Comparison of ENCODE assay signal across 14 mouse cellular contexts in genomic region chr11:102568191-102568590, GRCm38 (mm10). TPM values are rescaled to one million over a fixed set of nuclear protein-coding genes. Genes with fewer than 3 reads are reported as not detected.
DNase-seq lines count a peak whose midpoint lies in the region; ATAC-seq and TF ChIP-seq lines count a peak whose summit lies in the region.
"Had no signal": no experiment of that assay in that cellular context is flagged by ENCODE, and none has a peak within 500 bp of the region (broad histone marks: within the 10 kb centered on the region; RNA-seq: fewer than 3 reads in every experiment).

No protein-coding gene starts in this region.

- H3K9ac ChIP-seq in midbrain, embryonic 15.5 days, result no peak overlapping the region
- H3K9ac ChIP-seq: heart, embryonic 13.5 days; limb, embryonic 15.5 days; neural tube, embryonic 12.5 days had no signal

- 78% methylated on average over 12 of the region's 12 CpGs for WGBS in midbrain, embryonic 15.5 days

- no peaks in the 10 kb centered on the region for H3K9me3 ChIP-seq in midbrain, embryonic 15.5 days
- H3K9me3 ChIP-seq: embryonic facial prominence, embryonic 10.5 days; heart, embryonic 13.5 days; limb, embryonic 15.5 days; neural tube, embryonic 12.5 days had no signal

- H3K4me2 ChIP-seq in midbrain, embryonic 15.5 days, result no peak overlapping the region
- H3K4me2 ChIP-seq: heart, embryonic 13.5 days; limb, embryonic 15.5 days; neural tube, embryonic 12.5 days had no signal

- H3K79me2 ChIP-seq in C2C12 (ENCODE audit: control insufficient read depth, insufficient read depth), result no peaks in the 10 kb centered on the region

- H3K27ac ChIP-seq in layer of hippocampus, adult 2 months, result no peak overlapping the region
- no peak overlapping the region for H3K27ac ChIP-seq in midbrain, embryonic 15.5 days
- H3K27ac ChIP-seq: embryonic facial prominence, embryonic 10.5 days; heart, embryonic 13.5 days; limb, embryonic 15.5 days; neural tube, embryonic 12.5 days had no signal

- DNase-seq in layer of hippocampus, adult 2 months (ENCODE audit: low spot score in 2 of 2), result no peak
- no peak for DNase-seq in layer of hippocampus, postnatal 14 days (ENCODE audit: low spot score in 2 of 2)
- peak; percentile 55 for DNase-seq in A20 (ENCODE audit: low read depth, low spot score)
- DNase-seq in Muller cell, postnatal 12 days (ENCODE audit: inconsistent ontology term), result no peak
- DNase-seq: layer of hippocampus, adult 9-11 months; right cerebral cortex, postnatal 14 days had no signal

- 0 out of 2 replicates have a peak, but pooled peaks have one; percentile 29 for ATAC-seq in common myeloid progenitor, adult 5-6 weeks (replicated peaks; ENCODE audit: low read depth, poor library complexity, severe bottlenecking)
- ATAC-seq in cerebellum, adult (ENCODE audit: insufficient number of reproducible peaks, low FRiP score, low TSS enrichment), result no peak
- ATAC-seq in midbrain, embryonic 15.5 days (replicated peaks), result no peak

- no peaks in the 10 kb centered on the region for H3K36me3 ChIP-seq in C2C12 (ENCODE audit: control insufficient read depth, insufficient read depth)
- no peaks in the 10 kb centered on the region for H3K36me3 ChIP-seq in midbrain, embryonic 15.5 days (replicated peaks)
- H3K36me3 ChIP-seq: embryonic facial prominence, embryonic 10.5 days; heart, embryonic 13.5 days; limb, embryonic 15.5 days; neural tube, embryonic 12.5 days had no signal

- H3K79me3 ChIP-seq in C2C12 (ENCODE audit: low read depth), result no peaks in the 10 kb centered on the region

- H3K27me3 ChIP-seq in C2C12 (ENCODE audit: control insufficient read depth, insufficient read depth, insufficient read length), result no peaks in the 10 kb centered on the region
- H3K27me3 ChIP-seq in midbrain, embryonic 15.5 days (replicated peaks), result no peaks in the 10 kb centered on the region
- H3K27me3 ChIP-seq: heart, embryonic 13.5 days; limb, embryonic 15.5 days; neural tube, embryonic 12.5 days had no signal

- H3ac ChIP-seq in C2C12 (ENCODE audit: control insufficient read depth, insufficient read length, low read depth), result no peak overlapping the region

- H3K4me1 ChIP-seq in midbrain, embryonic 15.5 days, result 0 out of 2 replicates have a peak, but pooled peaks cover 3% of the 10 kb centered on the region

- peak; percentile 67 for TF ChIP-seq CTCF in layer of hippocampus, adult 2 months (conservative IDR thresholded peaks at IDR 0.05)
- TF ChIP-seq CTCF in C2C12 (IDR thresholded peaks at IDR 0.05; ENCODE audit: control insufficient read depth, insufficient read depth, insufficient read length), result peak; percentile 42

- no peak overlapping the region for H3K4me3 ChIP-seq in layer of hippocampus, adult 2 months
- no peak overlapping the region for H3K4me3 ChIP-seq in C2C12 (ENCODE audit: insufficient read depth, poor library complexity, severe bottlenecking)
- no peak overlapping the region for H3K4me3 ChIP-seq in midbrain, embryonic 15.5 days
- H3K4me3 ChIP-seq: embryonic facial prominence, embryonic 10.5 days; heart, embryonic 13.5 days; limb, embryonic 15.5 days; neural tube, embryonic 12.5 days had no signal

TF ChIP-seq in C2C12, 6 proteins besides CTCF, POLR2A, EP300 and RAD21:
- TF ChIP-seq MYOG (IDR thresholded peaks at IDR 0.05; ENCODE audit: control insufficient read depth, extremely low read depth, insufficient read length) (no peak), MYOD1 (IDR thresholded peaks at IDR 0.05; ENCODE audit: control insufficient read depth, insufficient read length, low read depth) (no peak), FOSL1 (IDR thresholded peaks at IDR 0.05; ENCODE audit: insufficient read depth, low read length, poor library complexity, severe bottlenecking) (no peak), USF1 (IDR thresholded peaks at IDR 0.05; ENCODE audit: low read depth) (no peak), CEBPB (IDR thresholded peaks at IDR 0.05; ENCODE audit: low read depth) (no peak), MAX (IDR thresholded peaks at IDR 0.05) (no peak)

RNA-seq across cellular contexts. Expression of gene Gm11627, which starts 11.1 kb away (rescaled TPM):
- total RNA-seq in layer of hippocampus, adult 2 months (2021), result 1 to 10 TPM; 3.9 to 4.2 TPM
- 1 to 10 TPM; 6.4 to 6.9 TPM for total RNA-seq in layer of hippocampus, postnatal 14 days (2021)
- 0.26 TPM for polyA plus RNA-seq in C2C12 (2012; fragmentation: generic; extraction: Trizol)
- total RNA-seq in common myeloid progenitor, adult 5-6 weeks (2017), result not detected in 2 replicates
- 1.9 and 3.4 TPM in 2 replicates for polyA plus RNA-seq in midbrain, embryonic 15.5 days (2015; fragmentation: Nextera tagmentation; extraction: Ambion mirVana)

RNA-seq across cellular contexts. Expression of gene Gpatch8, which starts 12.0 kb away (rescaled TPM):
- 10 to 100 TPM; 53.0 to 58.9 TPM for total RNA-seq in layer of hippocampus, adult 2 months (2021)
- total RNA-seq in layer of hippocampus, postnatal 14 days (2021), result 10 to 100 TPM; 51.4 to 54.4 TPM
- 7.3 TPM for polyA plus RNA-seq in C2C12 (2012; fragmentation: generic; extraction: Trizol)
- total RNA-seq in common myeloid progenitor, adult 5-6 weeks (2017), result 32.6 and 42.1 TPM in 2 replicates
- 72.7 and 76.4 TPM in 2 replicates for polyA plus RNA-seq in midbrain, embryonic 15.5 days (2015; fragmentation: Nextera tagmentation; extraction: Ambion mirVana)

RNA-seq across cellular contexts. Expression of gene Fzd2, which starts 36.0 kb away (rescaled TPM):
- 1 to 10 TPM; 7.5 to 9.2 TPM for total RNA-seq in layer of hippocampus, adult 2 months (2021)
- total RNA-seq in layer of hippocampus, postnatal 14 days (2021), result 1 to 10 TPM; 8.5 to 9.4 TPM
- polyA plus RNA-seq in C2C12 (2012; fragmentation: generic; extraction: Trizol), result 42.1 TPM
- not detected in 2 replicates for total RNA-seq in common myeloid progenitor, adult 5-6 weeks (2017)
- 7.4 and 9.5 TPM in 2 replicates for polyA plus RNA-seq in midbrain, embryonic 15.5 days (2015; fragmentation: Nextera tagmentation; extraction: Ambion mirVana)
